Mouse (Mus musculus) lung, embryonic 15.5 days (tissue): ENCODE measurements around the gene Thoc6. TPM values are rescaled to one million over a fixed set of nuclear protein-coding genes. Genes with fewer than 3 reads are reported as not detected.

ENCODE experiments used
- ATAC-seq: fragments of 200-750 bp; cut with Nextera tagmentation; 2 replicates; pipeline ENCODE4 v1.8.0; 2017; ENCODE audit warnings: moderate number of reproducible peaks, borderline replicate concordance; ENCODE audit not compliant: low FRiP score, low TSS enrichment; ENCODE audit errors: extremely low read depth
- H3K27ac ChIP-seq: fragments of 300-500 bp; sonication (generic); 2 replicates; pipeline ENCODE4 v1.5.1; 2015; ENCODE audit warnings: moderate library complexity, mild to moderate bottlenecking, inconsistent platforms
- H3K27me3 ChIP-seq: fragments of 300-500 bp; sonication (generic); 2 replicates; pipeline ENCODE4 v1.6.1; 2015; ENCODE audit warnings: inconsistent platforms
- H3K36me3 ChIP-seq: fragments of 300-500 bp; sonication (generic); 2 replicates; pipeline ENCODE4 v1.6.1; 2015; ENCODE audit warnings: inconsistent platforms
- H3K4me1 ChIP-seq: fragments of 300-500 bp; sonication (generic); 2 replicates; pipeline ENCODE4 v1.6.1; 2015; ENCODE audit warnings: inconsistent platforms
- H3K4me2 ChIP-seq: fragments of 300-500 bp; sonication (generic); 2 replicates; pipeline ENCODE4 v1.6.1; 2015; ENCODE audit warnings: inconsistent platforms, mild to moderate bottlenecking, moderate library complexity
- H3K4me3 ChIP-seq: fragments of 300-500 bp; sonication (generic); 2 replicates; pipeline ENCODE4 v1.5.1; 2015; ENCODE audit warnings: mild to moderate bottlenecking, inconsistent platforms
- H3K9ac ChIP-seq: fragments of 300-500 bp; sonication (generic); 2 replicates; pipeline ENCODE4 v1.6.1; 2015; ENCODE audit warnings: inconsistent platforms
- H3K9me3 ChIP-seq: fragments of 300-500 bp; sonication (generic); 2 replicates; pipeline ENCODE4 v1.6.1; 2016; ENCODE audit warnings: inconsistent platforms
- WGBS: fragments of 180-500 bp; shearing (Covaris S2); methylation state at CpG from one replicate; pipeline ENCODE4 v1.1.7; 2015; 5-methylcytosine and 5-hydroxymethylcytosine counted together
- polyA plus RNA-seq: library from polyadenylated mRNA; unstranded; fragments of >200 nt; fragmentation: Nextera tagmentation; extraction: Ambion mirVana; gene quantifications from 2 replicates; pipeline ENCODE4 v1.2.1, GENCODE M21; 2015

Thoc6 gene
- polyA plus RNA-seq, 1 experiment from 2014 or later = 49.1 TPM

GRCm38 (mm10) chr17:23675564-23676281 lies 2.0 kb upstream of the Thoc6 start:
- Histone ChIP-seq H3K9me3 (no peaks in the 10 kb centered on the region), H3K4me2 (peak overlapping the region; percentile 96), H3K9ac (peak overlapping the region; percentile 58), H3K4me1 (peaks cover 44% of the 10 kb centered on the region), H3K36me3 (no peaks in the 10 kb centered on the region), H3K4me3 (peak overlapping the region; percentile 57), H3K27ac (peak overlapping the region; percentile 89), H3K27me3 (peaks cover 25% of the 10 kb centered on the region)
- ATAC-seq = no peak
- WGBS = 13% methylated on average over 15 of the region's 15 CpGs

DNA sequence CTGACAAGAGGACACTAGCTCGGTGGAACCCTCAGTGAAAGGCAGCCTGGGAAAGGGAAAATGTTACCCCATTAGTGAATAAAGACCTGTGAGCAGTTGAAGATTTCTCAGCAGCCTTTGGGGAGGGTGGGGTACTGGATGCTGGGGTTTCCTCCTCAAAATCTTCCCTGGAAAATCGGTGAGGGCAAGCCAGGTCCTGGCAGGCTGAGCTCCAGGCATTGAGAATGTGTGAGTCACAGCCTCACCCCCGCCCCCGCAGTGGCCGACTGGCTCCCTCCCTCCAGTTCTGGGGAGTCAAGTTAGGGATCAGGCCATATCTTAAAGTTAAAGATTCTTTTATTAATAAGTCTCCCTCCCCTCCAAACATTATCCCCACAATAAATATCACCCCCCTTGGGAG lies 1.4 kb upstream of the Thoc6 start:
- peak overlapping the region; percentile 89 for H3K27ac ChIP-seq
- peaks cover 19% of the 10 kb centered on the region for H3K27me3 ChIP-seq
- peak overlapping the region; percentile 73 for H3K4me3 ChIP-seq
- peak overlapping the region; percentile 96 for H3K4me2 ChIP-seq
- H3K9me3 ChIP-seq = no peaks in the 10 kb centered on the region
- peaks cover 44% of the 10 kb centered on the region for H3K4me1 ChIP-seq
- ATAC-seq = no peak
- no peaks in the 10 kb centered on the region for H3K36me3 ChIP-seq
- H3K9ac ChIP-seq = 0 out of 2 replicates have a peak overlapping the region, but pooled peaks have one; percentile 58
- WGBS = 29% methylated on average over 5 of the region's 5 CpGs

- H3K27me3 ChIP-seq = peaks cover 12% of the 10 kb centered on the region
- H3K4me1 ChIP-seq = peaks cover 44% of the 10 kb centered on the region
- no peaks in the 10 kb centered on the region; the same call in 1 of the 2 replicates for H3K36me3 ChIP-seq
- 28% methylated on average over 9 of the region's 9 CpGs for WGBS
- H3K9ac ChIP-seq = peak overlapping the region; percentile 64
- ATAC-seq = no peak
- peak overlapping the region; percentile 96 for H3K4me2 ChIP-seq
- H3K27ac ChIP-seq = peak overlapping the region; percentile 89
- no peaks in the 10 kb centered on the region for H3K9me3 ChIP-seq
- peak overlapping the region; percentile 73 for H3K4me3 ChIP-seq
Observed at GRCm38 (mm10) chr17:23674271-23674952, 730 bp upstream of the Thoc6 start.

DNA sequence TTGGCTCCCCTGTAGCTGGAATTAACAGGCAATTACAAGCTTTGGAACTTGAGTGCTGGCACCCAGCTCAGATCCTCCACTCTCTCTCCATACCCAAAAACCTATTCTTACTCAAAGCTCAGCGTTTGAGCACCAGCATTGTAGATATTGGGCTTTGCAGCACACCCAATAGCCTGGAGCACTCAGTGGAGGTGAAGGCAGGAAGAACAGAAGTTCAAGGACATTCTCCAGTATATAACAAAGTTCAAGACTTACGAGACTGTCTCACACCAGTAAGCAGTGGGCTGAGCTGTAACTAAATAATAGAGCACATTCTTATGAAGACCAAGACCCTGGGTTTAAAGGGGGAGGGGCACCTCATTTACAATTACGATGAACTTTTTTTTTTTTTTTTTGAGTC lies 921 bp downstream of the Thoc6 start:
- Histone ChIP-seq H3K4me1 (peaks cover 41% of the 10 kb centered on the region), H3K27me3 (no peaks in the 10 kb centered on the region), H3K4me2 (peak overlapping the region; percentile 96), H3K4me3 (peak overlapping the region; percentile 73), H3K9me3 (no peaks in the 10 kb centered on the region), H3K9ac (peak overlapping the region; percentile 64; the same call in 1 of the 2 replicates), H3K36me3 (peaks cover 9% of the 10 kb centered on the region), H3K27ac (no peak overlapping the region)
- no peak for ATAC-seq
- WGBS = 58% methylated on average over 3 of the region's 3 CpGs

- Histone ChIP-seq H3K9me3 (no peaks in the 10 kb centered on the region), H3K4me2 (no peak overlapping the region), H3K27ac (no peak overlapping the region), H3K9ac (no peak overlapping the region), H3K4me3 (no peak overlapping the region), H3K4me1 (peaks cover 33% of the 10 kb centered on the region), H3K36me3 (peaks cover 14% of the 10 kb centered on the region), H3K27me3 (no peaks in the 10 kb centered on the region)
- 88% methylated on average over 3 of the region's 3 CpGs for WGBS
- no peak for ATAC-seq
Observed at GRCm38 (mm10) chr17:23671519-23671918, 2.2 kb downstream of the Thoc6 start.

DNA sequence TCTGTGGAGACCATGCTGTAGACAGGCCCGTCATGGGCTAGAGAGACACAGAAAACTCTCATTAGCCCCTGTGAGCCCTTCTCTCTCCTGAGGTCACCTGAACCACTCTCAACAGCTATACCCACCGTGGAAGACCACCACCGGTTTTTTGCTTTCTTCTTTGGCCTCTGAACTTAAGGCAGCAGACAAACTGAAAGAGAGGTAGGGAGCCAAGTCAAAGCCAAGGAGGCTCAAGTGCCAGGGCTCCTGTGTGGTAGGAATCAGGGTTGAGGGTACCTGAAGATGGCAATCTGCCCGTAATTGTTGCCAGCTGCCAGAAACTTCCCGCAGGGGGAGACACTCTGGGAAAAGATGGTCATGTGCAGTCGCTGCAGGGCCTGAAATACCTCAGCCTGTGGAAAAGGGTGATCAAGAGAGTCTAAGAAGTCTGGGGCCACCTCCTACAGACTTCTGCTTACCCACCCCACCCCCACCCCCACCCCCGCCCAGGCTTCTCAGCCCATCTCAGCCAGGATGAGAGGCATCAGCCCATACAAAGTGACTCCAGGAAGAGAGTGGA lies 3.1 kb downstream of the Thoc6 start:
- Histone ChIP-seq H3K27me3 (no peaks in the 10 kb centered on the region), H3K9me3 (no peaks in the 10 kb centered on the region), H3K4me3 (no peak overlapping the region), H3K4me1 (peaks cover 23% of the 10 kb centered on the region), H3K27ac (no peak overlapping the region), H3K4me2 (no peak overlapping the region), H3K9ac (no peak overlapping the region), H3K36me3 (peaks cover 14% of the 10 kb centered on the region)
- 90% methylated on average over 7 of the region's 7 CpGs for WGBS
- ATAC-seq = no peak

- no peak for ATAC-seq
- WGBS = 74% methylated on average over 14 of the region's 14 CpGs
- peaks cover 14% of the 10 kb centered on the region for H3K36me3 ChIP-seq
- no peak overlapping the region for H3K9ac ChIP-seq
- H3K27ac ChIP-seq = no peak overlapping the region
- H3K4me1 ChIP-seq = 0 out of 2 replicates have a peak, but pooled peaks cover 4% of the 10 kb centered on the region
- peaks cover 26% of the 10 kb centered on the region for H3K27me3 ChIP-seq
- no peak overlapping the region for H3K4me2 ChIP-seq
- H3K9me3 ChIP-seq = no peaks in the 10 kb centered on the region
- no peak overlapping the region for H3K4me3 ChIP-seq
Observed at GRCm38 (mm10) chr17:23665511-23665910, 8.2 kb downstream of the Thoc6 start.

- H3K9ac ChIP-seq = no peak overlapping the region
- H3K4me1 ChIP-seq = 0 out of 2 replicates have a peak, but pooled peaks cover 4% of the 10 kb centered on the region
- no peak overlapping the region for H3K4me2 ChIP-seq
- no peaks in the 10 kb centered on the region for H3K9me3 ChIP-seq
- no peak overlapping the region for H3K27ac ChIP-seq
- peaks cover 34% of the 10 kb centered on the region for H3K27me3 ChIP-seq
- H3K36me3 ChIP-seq = peaks cover 14% of the 10 kb centered on the region
- H3K4me3 ChIP-seq = no peak overlapping the region
- ATAC-seq = no peak
- 14% methylated on average over 5 of the region's 5 CpGs for WGBS
Observed at GRCm38 (mm10) chr17:23664556-23665021, 9.1 kb downstream of the Thoc6 start.

DNA sequence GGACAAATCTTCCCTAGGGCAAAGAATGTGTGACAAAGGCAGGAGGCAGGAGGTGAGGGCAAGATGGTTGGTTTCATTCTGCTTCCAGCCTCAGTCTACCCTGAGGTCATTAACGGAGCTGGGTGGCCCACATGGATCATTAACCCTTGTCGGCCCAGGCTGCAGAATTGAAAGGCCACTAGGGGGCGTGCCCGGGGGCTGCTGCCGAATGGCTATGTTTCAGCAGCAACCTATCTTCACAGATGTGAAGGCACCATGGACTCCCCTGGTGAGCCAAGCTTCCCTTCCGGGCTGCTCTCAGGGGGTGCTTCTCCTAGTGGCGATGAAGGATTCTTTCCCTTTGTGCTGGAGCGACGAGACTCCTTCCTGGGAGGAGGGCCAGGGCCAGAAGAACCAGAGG lies 12.2 kb downstream of the Thoc6 start:
- Histone ChIP-seq H3K9me3 (no peaks in the 10 kb centered on the region), H3K4me2 (peak overlapping the region; percentile 58; the same call in 1 of the 2 replicates), H3K4me3 (no peak overlapping the region), H3K27me3 (peaks cover 34% of the 10 kb centered on the region), H3K9ac (no peak overlapping the region), H3K4me1 (0 out of 2 replicates have a peak, but pooled peaks cover 4% of the 10 kb centered on the region), H3K27ac (no peak overlapping the region), H3K36me3 (no peaks in the 10 kb centered on the region)
- WGBS = 3% methylated on average over 9 of the region's 9 CpGs
- no peak for ATAC-seq

DNA sequence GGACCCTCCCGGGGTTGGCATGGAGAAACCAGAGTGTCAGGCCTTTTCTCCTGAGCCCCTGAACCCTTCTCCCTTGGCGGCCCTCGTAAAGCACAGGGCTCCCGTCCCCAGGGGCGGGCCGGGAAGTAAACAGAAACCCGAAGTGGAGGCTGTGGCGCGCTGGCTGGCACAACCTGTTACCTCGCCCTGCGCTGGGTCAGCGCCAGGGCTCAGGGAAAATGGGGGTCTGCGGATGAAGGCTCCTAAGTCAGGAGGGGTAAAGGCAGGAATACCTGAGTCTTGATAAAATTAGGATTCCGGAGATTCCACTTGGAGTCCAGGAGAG lies 12.8 kb downstream of the Thoc6 start:
- Histone ChIP-seq H3K4me2 (peak overlapping the region; percentile 58), H3K27ac (no peak overlapping the region), H3K36me3 (no peaks in the 10 kb centered on the region), H3K4me1 (0 out of 2 replicates have a peak, but pooled peaks cover 4% of the 10 kb centered on the region), H3K9me3 (no peaks in the 10 kb centered on the region), H3K4me3 (peak overlapping the region; percentile 40), H3K27me3 (peaks cover 34% of the 10 kb centered on the region), H3K9ac (peak overlapping the region; percentile 19; the same call in 1 of the 2 replicates)
- WGBS = 3% methylated on average over 14 of the region's 14 CpGs
- ATAC-seq = no peak

DNA sequence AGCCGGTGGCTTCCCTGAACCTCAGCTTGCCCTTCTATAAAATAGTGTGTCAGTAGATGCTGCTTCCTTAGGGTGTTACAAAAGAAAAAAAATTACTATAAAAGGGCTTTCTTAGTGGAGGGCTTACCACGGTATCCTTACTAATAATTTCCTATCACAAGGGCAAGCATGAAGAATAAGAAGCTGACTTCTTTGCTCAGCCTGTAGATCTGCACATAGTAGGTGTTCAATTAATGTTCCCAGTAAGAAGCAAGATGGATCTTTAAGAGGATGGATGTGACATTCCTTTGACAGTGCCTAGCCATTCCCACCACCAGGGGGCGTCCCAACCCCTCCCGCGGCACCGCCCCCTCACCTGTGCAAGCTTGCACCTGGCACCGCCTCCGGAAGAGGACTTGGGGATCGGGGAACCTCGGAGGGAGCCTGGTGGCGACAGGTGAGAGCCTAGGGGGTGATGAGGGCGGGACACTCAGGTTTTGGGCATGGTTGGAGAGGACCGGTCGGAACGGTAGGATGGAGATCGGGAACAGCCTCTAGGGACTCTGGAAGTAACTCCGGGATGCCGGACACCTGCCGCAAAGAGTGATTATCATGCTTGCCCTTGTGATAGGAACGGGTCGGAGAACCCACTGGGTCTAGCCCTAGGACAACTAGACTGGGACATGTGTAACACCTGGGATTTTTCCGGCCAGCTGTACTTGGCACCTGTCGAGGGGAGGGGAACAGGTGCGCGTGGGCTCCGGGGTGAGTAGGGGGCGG lies 13.4 kb downstream of the Thoc6 start, which contains the start of gene Bicdl2:
TSS of gene Bicdl2 (plus strand) at position 390 of the 759 bp plus-strand sequence.
- Histone ChIP-seq H3K27ac (no peak within 1 kb of the TSS), H3K4me2 (peak within 1 kb of the TSS; percentile 58), H3K36me3 (no peaks in the 10 kb centered on the region), H3K4me3 (peak within 1 kb of the TSS; percentile 40), H3K4me1 (0 out of 2 replicates have a peak, but pooled peaks cover 4% of the 10 kb centered on the region), H3K27me3 (peaks cover 34% of the 10 kb centered on the region), H3K9me3 (no peaks in the 10 kb centered on the region), H3K9ac (peak within 1 kb of the TSS; percentile 19; the same call in 1 of the 2 replicates)
- 6% methylated on average over 27 of the region's 27 CpGs for WGBS
- peak; percentile 44; the same call in 1 of the 2 replicates for ATAC-seq
